Mouse (Mus musculus): ENCODE results near the gene Vmn1r25.
"Not testable (repeated sequence)": the region's sequence is repeated elsewhere in the genome, so short reads cannot be mapped to it uniquely, and the experiment has no call there.

The Vmn1r25 gene

DNA sequence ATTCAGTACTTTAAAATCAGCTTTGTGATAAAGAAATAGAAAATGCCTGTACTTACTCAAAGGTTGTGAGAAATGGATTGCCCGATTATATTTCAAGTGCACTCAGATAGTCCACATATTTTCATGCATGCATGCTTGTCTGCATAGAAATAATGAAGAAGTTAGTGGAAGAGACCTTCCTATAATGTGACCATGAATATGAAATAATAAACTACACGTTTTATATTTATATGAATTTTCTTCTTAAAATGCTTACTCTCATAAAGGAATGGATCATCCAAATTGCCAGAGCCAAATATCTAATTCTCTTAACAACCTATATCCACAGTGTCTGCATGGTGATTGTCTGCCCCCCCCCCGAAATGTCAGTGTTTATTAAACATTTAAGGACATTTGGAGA lies at the start of gene Vmn1r25:
Gene Vmn1r25, minus strand, starts transcription at position 101 of the 400 bp plus-strand sequence.
- no peak for DNase-seq (ENCODE audit: inconsistent ontology term)

DNA sequence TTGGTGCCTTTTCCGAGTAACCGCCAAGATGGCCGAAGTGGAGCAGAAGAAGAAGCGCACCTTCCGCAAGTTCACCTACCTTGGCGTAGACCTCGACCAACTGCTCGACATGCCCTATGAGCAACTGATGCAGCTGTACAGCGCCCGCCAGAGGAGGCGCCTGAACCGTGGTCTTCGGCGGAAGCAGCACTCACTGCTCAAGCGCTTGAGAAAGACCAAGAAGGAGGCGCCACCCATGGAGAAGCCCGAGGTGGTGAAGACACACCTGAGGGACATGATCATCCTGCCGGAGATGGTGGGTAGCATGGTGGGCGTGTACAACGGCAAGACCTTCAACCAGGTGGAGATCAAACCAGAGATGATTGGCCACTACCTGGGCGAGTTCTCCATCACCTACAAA lies 36.9 kb upstream of the Vmn1r25 start:
- DNase-seq (ENCODE audit: inconsistent ontology term) = not testable (repeated sequence)

DNA sequence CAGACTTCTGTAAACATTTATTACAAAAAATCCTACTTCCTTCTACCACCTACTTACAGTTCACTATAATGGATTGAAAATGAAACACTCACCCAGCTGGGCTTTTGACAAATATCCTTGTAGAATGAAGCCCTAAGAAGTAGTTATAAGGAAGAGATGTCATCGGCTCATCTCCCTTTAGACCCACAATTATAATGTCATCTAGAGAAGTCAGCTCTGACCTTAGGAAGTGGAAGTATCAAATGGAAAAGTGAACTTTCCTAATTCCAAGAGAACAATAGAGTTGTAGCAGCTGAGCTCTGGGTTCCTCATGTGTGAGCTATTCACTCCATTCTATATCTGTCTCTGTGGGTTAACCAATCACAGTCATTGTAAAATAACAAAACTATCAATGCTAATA lies 34.4 kb upstream of the Vmn1r25 start, which contains the start of gene Vmn1r26:
Gene Vmn1r26, minus strand, starts transcription at position 101 of the 400 bp plus-strand sequence.
- DNase-seq (ENCODE audit: inconsistent ontology term) = no peak

DNA sequence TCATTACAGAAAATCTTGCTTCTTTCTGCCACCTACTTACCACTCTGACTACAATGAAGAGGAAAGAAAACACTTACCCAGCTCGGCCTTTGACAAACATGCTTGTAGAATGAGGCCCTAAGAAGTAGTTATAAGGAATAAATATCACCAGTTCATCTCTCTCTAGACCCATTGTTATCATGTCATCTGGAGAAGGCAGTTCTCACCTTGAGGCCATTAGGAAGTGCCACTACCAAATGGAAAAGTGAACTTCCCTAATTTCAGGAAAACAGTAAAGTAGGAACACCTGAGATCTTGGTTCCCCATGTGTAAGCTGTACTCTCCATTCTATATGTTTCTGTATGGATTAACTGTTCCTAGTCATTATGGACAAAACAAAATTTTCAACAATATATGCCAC lies 19.2 kb downstream of the Vmn1r25 start, which contains the start of gene Vmn1r24:
Gene Vmn1r24, minus strand, starts transcription at position 101 of the 400 bp plus-strand sequence.
- DNase-seq (ENCODE audit: inconsistent ontology term) = not testable (repeated sequence)
